9 mouse cellular contexts compared by ENCODE assay signal in genomic region chr11:102818121-102819020, GRCm38 (mm10). TPM values are rescaled to one million over a fixed set of nuclear protein-coding genes. Genes with fewer than 3 reads are reported as not detected.
DNase-seq lines count a peak whose midpoint lies in the region; ATAC-seq and TF ChIP-seq lines count a peak whose summit lies in the region.
"Had no signal": no experiment of that assay in that cellular context is flagged by ENCODE, and none has a peak within 500 bp of the region (broad histone marks: within the 10 kb centered on the region; RNA-seq: fewer than 3 reads in every experiment).

No protein-coding gene starts in this region.

- no peaks in the 10 kb centered on the region for H3K9me3 ChIP-seq in heart, embryonic 10.5 days
- no peaks in the 10 kb centered on the region for H3K9me3 ChIP-seq in forebrain, postnatal 0 days (ENCODE audit: low read length)
- H3K9me3 ChIP-seq in kidney, embryonic 16.5 days (ENCODE audit: low read length) = no peaks in the 10 kb centered on the region

- no peak for TF ChIP-seq CTCF in forebrain, postnatal 0 days (IDR thresholded peaks at IDR 0.05; ENCODE audit: low read depth)

- H3K4me1 ChIP-seq in heart, embryonic 10.5 days = peaks cover 28% of the 10 kb centered on the region
- peaks cover 4% of the 10 kb centered on the region; the same call in 1 of the 2 replicates for H3K4me1 ChIP-seq in forebrain, postnatal 0 days (ENCODE audit: insufficient read depth)
- peaks cover 28% of the 10 kb centered on the region for H3K4me1 ChIP-seq in kidney, embryonic 16.5 days (ENCODE audit: insufficient read depth, low read length)

- H3K27ac ChIP-seq in heart, embryonic 10.5 days = peak overlapping the region; percentile 100
- H3K27ac ChIP-seq in forebrain, postnatal 0 days (ENCODE audit: low read depth, low read length) = peak overlapping the region; percentile 82
- peak overlapping the region; percentile 99 for H3K27ac ChIP-seq in kidney, embryonic 16.5 days (ENCODE audit: low read length)

- H3K4me2 ChIP-seq in forebrain, postnatal 0 days (ENCODE audit: low read depth) = peak overlapping the region; percentile 79
- H3K4me2 ChIP-seq in kidney, embryonic 16.5 days (replicated peaks; ENCODE audit: low read depth, low read length) = peak overlapping the region; percentile 88

- H3K36me3 ChIP-seq in heart, embryonic 10.5 days = no peaks in the 10 kb centered on the region
- no peaks in the 10 kb centered on the region for H3K36me3 ChIP-seq in forebrain, postnatal 0 days (ENCODE audit: insufficient read depth)
- H3K36me3 ChIP-seq in kidney, embryonic 16.5 days (ENCODE audit: insufficient read depth, low read length) = no peaks in the 10 kb centered on the region

- under 1% methylated on average over 88 of the region's 92 CpGs for WGBS in heart, embryonic 10.5 days
- under 1% methylated on average over 54 of the region's 92 CpGs for WGBS in forebrain, postnatal 0 days
- under 1% methylated on average over 54 of the region's 92 CpGs for WGBS in kidney, embryonic 16.5 days

- DNase-seq in heart, embryonic 10.5 days (ENCODE audit: low spot score) = no peak
- no peak for DNase-seq in heart, adult 9 months (ENCODE audit: low spot score in 2 of 2)
- peak; percentile 65 for DNase-seq in adrenal gland, postnatal 10 days
- DNase-seq in forebrain, postnatal 0 days = peak; percentile 37
- peak; percentile 50 for DNase-seq in mesoderm, embryonic 11.5 days (ENCODE audit: low read depth, low spot score)
- DNase-seq in testis, postnatal 10 days (ENCODE audit: low spot score) = peak; percentile 67
- no peak for DNase-seq in right cerebral cortex, adult 2 months (ENCODE audit: low spot score in 2 of 2)

- peak; percentile 51 for ATAC-seq in forebrain, postnatal 0 days
- ATAC-seq in kidney, embryonic 16.5 days (ENCODE audit: low FRiP score, low TSS enrichment) = peak; percentile 58

- H3K4me3 ChIP-seq in heart, embryonic 10.5 days = peak overlapping the region; percentile 94
- peak overlapping the region; percentile 74 for H3K4me3 ChIP-seq in forebrain, postnatal 0 days (ENCODE audit: low read depth, low read length)
- peak overlapping the region; percentile 90 for H3K4me3 ChIP-seq in kidney, embryonic 16.5 days (ENCODE audit: low read length)

- H3K9ac ChIP-seq in forebrain, postnatal 0 days = peak overlapping the region; percentile 63
- H3K9ac ChIP-seq in kidney, embryonic 16.5 days (replicated peaks; ENCODE audit: low read length) = peak overlapping the region; percentile 97

- 0 out of 2 replicates have a peak, but pooled peaks cover 2% of the 10 kb centered on the region for H3K27me3 ChIP-seq in heart, embryonic 10.5 days (ENCODE audit: insufficient read depth, poor library complexity, severe bottlenecking)
- no peaks in the 10 kb centered on the region for H3K27me3 ChIP-seq in forebrain, postnatal 0 days (ENCODE audit: insufficient read depth, low read length)
- no peaks in the 10 kb centered on the region for H3K27me3 ChIP-seq in kidney, embryonic 16.5 days (ENCODE audit: insufficient read depth, low read length)

RNA-seq across cellular contexts. Expression of gene Gjc1, which starts 1.1 kb away (rescaled TPM):
- 57.0 and 81.1 TPM in 2 replicates for polyA plus RNA-seq in heart, embryonic 10.5 days (2016; fragmentation: Nextera tagmentation; extraction: Ambion mirVana)
- total RNA-seq in adrenal gland, postnatal 10 days (2021) = 10 to 100 TPM; 24.4 to 27.6 TPM
- 25.3 and 26.5 TPM in 2 replicates for total RNA-seq in forebrain, postnatal 0 days (2014; rRNA removed)
- polyA plus RNA-seq in forebrain, postnatal 0 days (2015; fragmentation: Nextera tagmentation; extraction: Ambion mirVana) = 22.6 and 24.1 TPM in 2 replicates
- polyA plus RNA-seq in kidney, embryonic 16.5 days (2015; fragmentation: Nextera tagmentation; extraction: Ambion mirVana) = 54.5 and 55.4 TPM in 2 replicates
- total RNA-seq: neutrophil, adult 5-6 weeks had no signal

RNA-seq across cellular contexts. Expression of gene Higd1b, which starts 17.3 kb away (rescaled TPM):
- polyA plus RNA-seq in heart, embryonic 10.5 days (2016; fragmentation: Nextera tagmentation; extraction: Ambion mirVana) = not detected in 2 replicates
- 1 to 10 TPM; 2.3 to 3.3 TPM for total RNA-seq in adrenal gland, postnatal 10 days (2021)
- 5.3 and 10.3 TPM in 2 replicates for total RNA-seq in forebrain, postnatal 0 days (2014; rRNA removed)
- 13.8 and 18.1 TPM in 2 replicates for polyA plus RNA-seq in forebrain, postnatal 0 days (2015; fragmentation: Nextera tagmentation; extraction: Ambion mirVana)
- 0.42 and 2.5 TPM in 2 replicates for polyA plus RNA-seq in kidney, embryonic 16.5 days (2015; fragmentation: Nextera tagmentation; extraction: Ambion mirVana)
- total RNA-seq: neutrophil, adult 5-6 weeks had no signal

RNA-seq across cellular contexts. Expression of gene Adam11, which starts 57.1 kb away (rescaled TPM):
- 6.2 and 7.1 TPM in 2 replicates for polyA plus RNA-seq in heart, embryonic 10.5 days (2016; fragmentation: Nextera tagmentation; extraction: Ambion mirVana)
- total RNA-seq in adrenal gland, postnatal 10 days (2021) = 10 to 100 TPM; 18.6 to 45.3 TPM
- total RNA-seq in forebrain, postnatal 0 days (2014; rRNA removed) = 37.9 and 49.9 TPM in 2 replicates
- polyA plus RNA-seq in forebrain, postnatal 0 days (2015; fragmentation: Nextera tagmentation; extraction: Ambion mirVana) = 14.1 and 17.6 TPM in 2 replicates
- 8.7 and 8.8 TPM in 2 replicates for polyA plus RNA-seq in kidney, embryonic 16.5 days (2015; fragmentation: Nextera tagmentation; extraction: Ambion mirVana)
- total RNA-seq: neutrophil, adult 5-6 weeks had no signal

Comparison
In these comparisons a context has a peak if more than half of its experiments do, and no peak if none do; other contexts are left out.
1. DNase-seq: peak in adrenal gland, postnatal 10 days (single experiment), forebrain, postnatal 0 days (single experiment), mesoderm, embryonic 11.5 days (single experiment) and testis, postnatal 10 days (single experiment); none in heart, embryonic 10.5 days (single experiment), heart, adult 9 months (0 of 2) and right cerebral cortex, adult 2 months (0 of 2).
2. Peak in every context shown above with its lines, with median percentiles within 50 percentile points of each other: H3K27ac ChIP-seq and H3K4me3 ChIP-seq.